Mouse (Mus musculus) cerebellum, adult 2 months (tissue): ENCODE measurements around the gene 4930453N24Rik. TPM values are rescaled to one million over a fixed set of nuclear protein-coding genes. Genes with fewer than 3 reads are reported as not detected.

Source experiments
- DNase-seq, 2 experiments: peaks; one replicate each; pipeline ENCODE4 v3.0.0; 2021
- H3K27ac ChIP-seq: fragments of 200-500 bp; 2 replicates; pipeline ENCODE4 v1.5.1; 2012; ENCODE audit warnings: low read length, control low read depth, inconsistent platforms; ENCODE audit not compliant: insufficient read depth
- H3K27me3 ChIP-seq: fragments of 200-500 bp; 2 replicates; pipeline ENCODE4 v1.6.1; 2012; ENCODE audit warnings: inconsistent platforms, mild to moderate bottlenecking, low read length, moderate library complexity; ENCODE audit not compliant: control insufficient read depth, insufficient read depth
- H3K4me1 ChIP-seq: fragments of 200-500 bp; 2 replicates; pipeline ENCODE4 v1.6.1; 2011; ENCODE audit warnings: low read length; ENCODE audit not compliant: control insufficient read depth, insufficient read depth
- H3K4me3 ChIP-seq: fragments of 200-500 bp; replicated peaks from 2 replicates; pipeline ENCODE3; 2011; ENCODE audit warnings: mild to moderate bottlenecking, low read depth, low read length, control low read depth; ENCODE audit not compliant: insufficient read depth
- CTCF ChIP-seq: fragments of 200-500 bp; IDR thresholded peaks from 2 replicates; pipeline ENCODE4 v1.5.1; 2011; ENCODE audit warnings: low read depth, mild to moderate bottlenecking, control low read depth, low read length, moderate library complexity, borderline replicate concordance; ENCODE audit not compliant: insufficient read depth
- POLR2A ChIP-seq: fragments of 200-500 bp; IDR thresholded peaks from 2 replicates; pipeline ENCODE4 v1.6.1; 2011; ENCODE audit warnings: low read length, control low read depth, borderline replicate concordance; ENCODE audit not compliant: insufficient read depth
- WGBS: fragments of 180-500 bp; shearing (Covaris S2); methylation state at CpG from one replicate; pipeline ENCODE4 v1.1.7; 2018; 5-methylcytosine and 5-hydroxymethylcytosine counted together
- polyA plus RNA-seq: library from polyadenylated mRNA; depleted of rRNA; stranded (reverse); fragments of >200 nt; gene quantifications from 2 replicates; pipeline ENCODE4 v1.2.3, GENCODE M21; 2012

4930453N24Rik gene
- polyA plus RNA-seq, 1 experiment: 18.3 TPM

DNA sequence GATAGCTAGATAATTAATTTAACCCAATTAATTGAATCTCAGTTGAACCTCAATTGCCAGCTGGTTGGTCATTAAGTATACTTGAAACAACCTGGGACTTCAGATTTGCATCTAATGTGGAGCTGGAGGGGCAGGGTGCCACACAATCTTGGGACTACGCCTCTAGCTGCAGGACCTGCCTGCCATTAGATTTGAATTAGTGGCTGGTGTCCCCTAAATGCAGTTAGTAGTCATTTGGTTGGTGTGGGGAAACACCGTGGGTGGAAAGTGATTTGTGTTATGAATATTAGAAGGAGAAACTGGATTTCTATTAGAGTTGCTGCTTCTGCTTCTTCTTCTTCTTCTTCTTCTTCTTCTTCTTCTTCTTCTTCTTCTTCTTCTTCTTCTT is 464 bp upstream of the 4930453N24Rik start:
- no peak for DNase-seq
- H3K27ac ChIP-seq: no peak overlapping the region
- WGBS: 87% methylated on average over 2 of the region's 2 CpGs

DNA sequence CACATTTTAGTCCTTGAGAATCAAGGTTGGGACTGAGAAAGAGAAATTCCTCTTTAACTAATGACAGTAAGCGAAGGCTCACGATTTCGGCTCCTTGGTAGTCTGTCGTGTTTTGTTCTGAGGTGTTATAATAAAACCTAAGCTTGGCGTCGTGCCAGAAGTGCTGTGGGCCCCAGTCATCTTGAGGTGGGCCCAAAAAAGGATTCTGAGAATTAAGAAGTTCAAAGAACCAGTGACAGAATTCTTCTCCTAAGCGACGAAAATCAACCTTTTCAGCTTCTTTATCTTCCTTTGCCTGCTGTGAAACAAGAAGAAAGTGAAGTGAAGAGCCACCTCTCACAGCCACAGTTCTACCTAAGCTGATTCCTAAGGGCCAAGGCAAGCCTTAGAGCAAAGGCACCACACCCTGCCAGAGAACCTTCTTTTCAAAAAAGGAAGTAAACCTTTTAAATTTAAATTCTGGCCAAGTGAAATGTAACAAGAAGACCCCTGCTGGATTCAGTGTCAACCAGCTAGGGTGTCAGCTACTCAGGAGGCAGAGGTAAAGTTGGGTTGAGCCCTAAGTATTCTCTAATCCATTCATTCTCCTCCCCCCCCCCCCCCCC is 4.2 kb downstream of the 4930453N24Rik start:
- no peak for TF ChIP-seq CTCF
- TF ChIP-seq POLR2A: no peak
- DNase-seq: no peak
- no peak overlapping the region for H3K4me3 ChIP-seq
- no peaks in the 10 kb centered on the region for H3K27me3 ChIP-seq
- WGBS: 86% methylated on average over 8 of the region's 8 CpGs
- no peaks in the 10 kb centered on the region for H3K4me1 ChIP-seq
- no peak overlapping the region for H3K27ac ChIP-seq

More for the DNA sequence above, 464 bp upstream of the 4930453N24Rik start:
- TF ChIP-seq POLR2A (no peak), CTCF (no peak)
- Histone ChIP-seq H3K4me3 (peak overlapping the region; percentile 81), H3K27me3 (no peaks in the 10 kb centered on the region), H3K4me1 (no peaks in the 10 kb centered on the region)

DNA sequence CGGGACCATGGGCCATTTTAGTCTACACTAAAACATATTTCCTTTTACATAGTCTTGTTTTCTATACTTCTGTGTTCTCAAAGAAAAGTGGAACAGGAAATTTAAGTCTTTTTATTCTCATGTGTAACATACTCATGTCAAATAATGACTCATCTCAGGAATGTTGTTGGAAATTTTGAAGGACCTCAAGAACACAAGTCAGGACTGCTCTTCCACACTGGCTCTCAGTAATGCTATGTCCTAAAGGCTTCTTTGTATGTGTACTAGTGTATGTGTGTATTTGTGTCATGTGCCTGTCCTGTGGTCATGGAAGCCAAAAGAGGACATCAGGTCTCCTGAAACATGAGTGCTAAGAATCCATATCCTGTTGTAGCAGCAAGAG is 11.7 kb downstream of the 4930453N24Rik start:
- H3K27me3 ChIP-seq: no peaks in the 10 kb centered on the region
- no peak overlapping the region for H3K4me3 ChIP-seq
- H3K27ac ChIP-seq: no peak overlapping the region
- TF ChIP-seq POLR2A (no peak), CTCF (no peak)
- no peaks in the 10 kb centered on the region for H3K4me1 ChIP-seq
- WGBS: 94% methylated on average over 1 of the region's 1 CpGs
- no peak for DNase-seq

DNA sequence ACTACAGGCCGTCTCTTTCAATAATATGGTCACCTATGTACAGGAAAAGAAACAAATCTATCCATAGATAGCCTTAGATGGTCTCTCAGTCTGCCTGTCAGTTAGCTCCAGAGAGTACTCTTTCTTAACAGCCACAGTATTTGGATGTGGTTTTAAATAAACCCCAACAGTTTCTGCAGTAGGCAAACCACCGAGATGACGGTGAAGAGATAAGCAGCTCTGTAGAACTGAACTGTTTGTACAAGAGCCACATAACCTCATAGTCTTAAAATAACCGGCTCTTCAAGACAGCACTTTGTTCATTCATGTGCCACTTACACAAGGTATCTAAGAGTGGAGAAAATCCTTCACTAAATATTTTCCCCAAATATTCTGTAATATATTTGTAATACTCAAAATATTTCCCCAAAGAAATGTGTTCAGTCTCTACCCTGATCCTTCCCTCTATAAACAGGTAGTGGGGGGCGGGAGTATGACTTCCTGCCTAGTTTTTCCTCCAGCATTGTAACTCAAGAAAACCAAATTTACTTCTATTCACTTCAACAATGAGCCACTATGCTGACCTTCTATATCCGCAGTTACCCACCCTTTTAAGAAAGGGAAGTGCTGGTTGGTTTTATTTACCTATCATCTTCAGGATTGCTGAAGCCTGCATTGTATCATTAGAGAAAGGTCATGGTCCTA is 12.3 kb downstream of the 4930453N24Rik start:
- no peak for TF ChIP-seq CTCF
- no peak for TF ChIP-seq POLR2A
- H3K27me3 ChIP-seq: no peaks in the 10 kb centered on the region
- no peak for DNase-seq
- no peaks in the 10 kb centered on the region for H3K4me1 ChIP-seq
- H3K4me3 ChIP-seq: no peak overlapping the region
- WGBS: 89% methylated on average over 6 of the region's 6 CpGs
- no peak overlapping the region for H3K27ac ChIP-seq

DNA sequence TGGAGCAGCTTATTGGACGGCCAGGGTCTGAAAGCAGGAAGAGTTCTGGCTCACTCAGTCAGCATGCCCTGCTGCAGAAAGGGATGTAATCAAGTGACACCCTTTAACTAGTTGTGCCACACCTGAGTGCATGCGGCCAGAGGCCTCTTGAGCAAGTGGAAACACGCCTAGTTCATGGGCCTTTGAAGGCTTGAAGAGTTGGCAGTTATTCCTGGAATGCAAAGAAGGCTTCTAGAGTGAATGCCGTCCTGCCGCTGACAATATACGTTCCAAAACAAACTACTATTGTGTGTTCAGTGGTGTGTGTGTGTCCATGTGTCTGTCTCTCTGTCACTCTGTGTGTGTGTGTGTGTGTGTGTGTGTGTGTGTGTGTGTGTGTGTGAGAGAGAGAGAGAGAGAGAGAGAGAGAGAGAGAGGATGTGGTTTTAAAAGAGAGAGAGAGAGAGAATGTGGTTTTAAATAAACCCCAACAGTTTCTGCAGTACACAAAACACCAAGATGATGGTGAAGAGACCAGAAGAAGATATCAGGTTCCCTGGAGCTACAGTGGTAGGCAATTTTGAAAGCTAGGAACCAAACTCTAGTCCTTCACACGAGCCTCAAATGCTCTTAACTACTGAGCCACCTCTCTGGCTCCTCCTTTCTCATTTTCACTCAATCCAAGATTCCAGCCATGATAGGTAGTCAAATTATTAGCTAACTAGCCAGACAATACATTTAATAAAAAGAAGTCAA is 13.1 kb downstream of the 4930453N24Rik start:
- Histone ChIP-seq H3K4me3 (no peak overlapping the region), H3K27me3 (no peaks in the 10 kb centered on the region), H3K27ac (no peak overlapping the region), H3K4me1 (no peaks in the 10 kb centered on the region)
- no peak for TF ChIP-seq CTCF
- no peak for TF ChIP-seq POLR2A
- 88% methylated on average over 7 of the region's 7 CpGs for WGBS
- no peak for DNase-seq

DNA sequence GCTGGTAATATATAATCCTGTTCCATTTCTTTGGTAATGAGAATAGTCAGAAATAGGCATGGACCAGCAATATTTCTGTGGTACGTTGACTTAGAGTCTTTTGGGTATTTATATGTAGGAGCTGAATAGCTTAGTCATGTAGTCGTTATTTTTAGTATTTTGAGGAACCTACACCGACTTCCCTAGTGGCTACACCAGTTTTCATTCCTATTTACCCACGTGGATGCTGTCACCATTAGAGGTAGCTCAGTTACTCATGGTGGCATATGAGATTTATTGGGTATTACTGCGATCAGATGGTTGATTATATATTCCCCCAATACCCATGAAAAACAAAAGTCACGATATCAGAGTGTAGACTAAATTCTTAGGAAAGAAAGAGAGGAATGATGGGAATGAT is 14.6 kb downstream of the 4930453N24Rik start:
- Histone ChIP-seq H3K27me3 (no peaks in the 10 kb centered on the region), H3K4me3 (no peak overlapping the region), H3K4me1 (no peaks in the 10 kb centered on the region), H3K27ac (no peak overlapping the region)
- no peak for TF ChIP-seq CTCF
- TF ChIP-seq POLR2A: no peak
- WGBS: 83% methylated on average over 6 of the region's 6 CpGs
- no peak for DNase-seq

DNA sequence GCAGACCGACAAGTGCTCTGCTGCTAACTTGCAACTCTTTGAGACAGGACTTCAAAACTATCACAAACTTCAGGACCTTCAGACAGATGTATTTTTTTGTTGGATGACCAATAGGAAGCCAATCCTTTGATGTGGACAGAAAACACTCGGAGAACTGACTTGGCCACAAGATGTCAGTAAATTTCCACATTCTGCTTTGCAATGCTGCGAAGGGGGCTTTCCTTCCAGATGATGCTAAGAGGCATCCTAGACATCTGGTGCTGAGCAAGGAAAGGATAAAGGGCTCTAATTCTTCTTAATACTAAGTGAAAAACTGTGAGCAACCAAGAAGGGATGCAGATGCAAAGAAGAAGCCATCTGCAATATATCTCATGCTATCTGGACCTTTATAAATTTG is 16.2 kb downstream of the 4930453N24Rik start:
- TF ChIP-seq CTCF: no peak
- no peak for TF ChIP-seq POLR2A
- Histone ChIP-seq H3K27ac (no peak overlapping the region), H3K27me3 (no peaks in the 10 kb centered on the region), H3K4me1 (no peaks in the 10 kb centered on the region), H3K4me3 (no peak overlapping the region)
- WGBS: 44% methylated on average over 3 of the region's 3 CpGs
- DNase-seq: no peak
